Mouse (Mus musculus): ENCODE data around the gene Crim1.

DNA sequence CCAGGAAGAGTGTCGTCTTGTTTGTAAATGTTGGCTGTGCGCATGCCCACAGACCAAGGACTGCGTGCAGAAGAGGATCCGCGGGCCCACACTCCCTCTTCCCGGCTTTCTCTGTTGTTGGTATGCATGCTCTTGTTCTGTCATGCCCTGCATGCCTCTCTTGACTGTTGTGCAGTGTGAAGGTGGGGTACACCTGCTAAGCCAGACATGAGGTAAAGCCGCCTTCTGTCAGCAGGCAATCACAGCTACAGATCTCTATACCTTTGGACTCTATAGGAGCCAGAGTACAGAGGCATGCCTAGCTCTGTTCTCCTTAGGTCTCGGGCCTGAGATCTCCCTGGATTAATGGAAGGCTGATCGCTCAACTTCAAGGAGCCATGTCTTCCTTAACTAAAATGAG is 55.7 kb downstream of the Crim1 start:
- TF ChIP-seq CTCF (IDR thresholded peaks at IDR 0.05; ENCODE audit: control insufficient read depth, insufficient read depth, low read length) (no peak), POLR2A (IDR thresholded peaks at IDR 0.05; ENCODE audit: borderline replicate concordance, control insufficient read depth, low read depth, low read length) (no peak)
